11 mouse cellular contexts compared by ENCODE assay signal in the genomic region with DNA sequence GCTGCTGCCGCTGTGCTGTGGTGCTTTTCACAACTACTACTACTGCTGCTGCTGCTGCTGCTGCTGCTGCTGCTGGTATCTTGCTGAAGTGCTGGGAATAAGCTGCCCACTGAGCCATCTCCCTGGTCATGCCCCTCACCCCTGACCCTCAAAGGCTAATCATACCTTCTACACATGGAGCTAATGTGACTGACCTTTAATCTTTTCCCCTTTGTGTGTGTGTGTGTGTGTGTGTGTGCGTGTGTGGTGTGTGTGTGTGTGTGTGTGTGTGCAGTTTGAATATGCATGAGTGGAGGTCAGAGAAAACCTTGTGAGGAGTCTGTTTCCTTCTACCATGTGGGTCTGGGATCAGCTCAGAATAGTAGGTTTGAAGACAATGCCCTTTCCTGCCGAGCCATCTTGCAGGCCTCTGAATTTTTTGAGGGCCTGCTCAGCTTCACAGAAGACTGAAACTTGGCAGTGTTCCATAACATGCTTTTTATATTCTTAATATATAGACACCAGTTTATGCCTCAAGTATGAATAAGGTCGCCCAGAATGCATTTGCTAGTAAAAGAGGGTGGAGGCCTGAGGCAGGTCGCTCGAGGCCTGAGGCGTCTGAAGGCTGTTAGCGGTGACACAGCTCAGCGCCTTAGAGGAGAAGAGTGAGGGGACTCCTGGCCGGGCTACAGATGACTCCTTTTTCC. TPM values are rescaled to one million over a fixed set of nuclear protein-coding genes. Genes with fewer than 3 reads are reported as not detected.
A peak's percentile ranks its signal among the peaks of the same experiment; 100 is the strongest.
DNase-seq lines count a peak whose midpoint lies in the region; ATAC-seq lines count a peak whose summit lies in the region.
"Had no signal": no experiment of that assay in that cellular context is flagged by ENCODE, and none has a peak within 500 bp of the region (broad histone marks: within the 10 kb centered on the region; RNA-seq: fewer than 3 reads in every experiment).

No protein-coding gene starts in this region.

- peak; percentile 62; the same call in 1 of the 2 replicates for ATAC-seq in heart, embryonic 16.5 days (replicated peaks; ENCODE audit: extremely low read depth, insufficient read depth, low FRiP score)
- ATAC-seq: forebrain, embryonic 15.5 days had no signal

- peak overlapping the region; percentile 40 for H3K9ac ChIP-seq in heart, embryonic 16.5 days (ENCODE audit: low read length)
- H3K9ac ChIP-seq: forebrain, embryonic 15.5 days had no signal

- H3K4me3 ChIP-seq in heart, embryonic 16.5 days (ENCODE audit: low read length) = no peak overlapping the region
- no peak overlapping the region for H3K4me3 ChIP-seq in midbrain, embryonic 10.5 days
- H3K4me3 ChIP-seq: forebrain, embryonic 15.5 days had no signal

- 0 out of 2 replicates have a peak overlapping the region, but pooled peaks have one; percentile 30 for H3K4me2 ChIP-seq in heart, embryonic 16.5 days (ENCODE audit: low read depth, low read length)
- H3K4me2 ChIP-seq: forebrain, embryonic 15.5 days had no signal

- 38% methylated on average over 10 of the region's 10 CpGs for WGBS in heart, embryonic 16.5 days
- WGBS in midbrain, embryonic 10.5 days = 80% methylated on average over 10 of the region's 10 CpGs

- no peaks in the 10 kb centered on the region for H3K9me3 ChIP-seq in heart, embryonic 16.5 days (replicated peaks; ENCODE audit: control insufficient read depth, low read length)
- H3K9me3 ChIP-seq in midbrain, embryonic 10.5 days (replicated peaks) = no peaks in the 10 kb centered on the region
- H3K9me3 ChIP-seq: forebrain, embryonic 15.5 days had no signal

- H3K36me3 ChIP-seq in heart, embryonic 16.5 days (ENCODE audit: control insufficient read depth, insufficient read depth) = no peaks in the 10 kb centered on the region
- H3K36me3 ChIP-seq in midbrain, embryonic 10.5 days = no peaks in the 10 kb centered on the region
- H3K36me3 ChIP-seq: forebrain, embryonic 15.5 days had no signal

- DNase-seq in heart, adult 18-20 months = no peak
- DNase-seq in retina, postnatal 1 day = peak; percentile 15
- DNase-seq in retina, embryonic 14.5 days (ENCODE audit: low spot score) = no peak
- peak; percentile 30 for DNase-seq in midbrain, embryonic 10.5 days (ENCODE audit: low spot score)
- no peak for DNase-seq in gastrocnemius, adult 18-20 months (ENCODE audit: low spot score)
- no peak for DNase-seq in B cell, adult 2 months
- DNase-seq in layer of hippocampus, adult 18-20 months (ENCODE audit: low spot score in 2 of 2) = no peak
- DNase-seq: kidney, adult 18-20 months; spleen, adult 18-20 months had no signal

- peaks cover 49% of the 10 kb centered on the region for H3K4me1 ChIP-seq in heart, embryonic 16.5 days (ENCODE audit: control insufficient read depth, insufficient read depth, low read length)
- H3K4me1 ChIP-seq in midbrain, embryonic 10.5 days = peaks cover 29% of the 10 kb centered on the region

- H3K27ac ChIP-seq in heart, embryonic 16.5 days (ENCODE audit: low read length) = peak overlapping the region; percentile 75
- H3K27ac ChIP-seq in midbrain, embryonic 10.5 days (replicated peaks) = 0 out of 2 replicates have a peak overlapping the region, but pooled peaks have one; percentile 0
- H3K27ac ChIP-seq: forebrain, embryonic 15.5 days had no signal

- no peaks in the 10 kb centered on the region for H3K27me3 ChIP-seq in heart, embryonic 16.5 days (ENCODE audit: control insufficient read depth, insufficient read depth, low read length)
- no peaks in the 10 kb centered on the region for H3K27me3 ChIP-seq in midbrain, embryonic 10.5 days (ENCODE audit: low read depth, poor library complexity, severe bottlenecking)
- H3K27me3 ChIP-seq: forebrain, embryonic 15.5 days had no signal

RNA-seq across cellular contexts. Expression of a gene that starts 12.2 kb away (rescaled TPM):
- 8.2 and 8.3 TPM in 2 replicates for polyA plus RNA-seq in heart, embryonic 16.5 days (2015; fragmentation: Nextera tagmentation; extraction: Ambion mirVana)
- 10 to 100 TPM; 29.3 to 32.8 TPM for total RNA-seq in heart, adult 18-20 months (2021)
- polyA plus RNA-seq in midbrain, embryonic 10.5 days (2016; fragmentation: Nextera tagmentation; extraction: Ambion mirVana) = 11.8 and 15.1 TPM in 2 replicates
- 10 to 100 TPM; 24.0 to 27.8 TPM for total RNA-seq in gastrocnemius, adult 18-20 months (2021)
- total RNA-seq in layer of hippocampus, adult 18-20 months (2021) = 10 to 100 TPM; 82.2 to 82.6 TPM

RNA-seq across cellular contexts. Expression of a gene that starts 44.8 kb away (rescaled TPM):
- polyA plus RNA-seq in heart, embryonic 16.5 days (2015; fragmentation: Nextera tagmentation; extraction: Ambion mirVana) = 152 and 167 TPM in 2 replicates
- total RNA-seq in heart, adult 18-20 months (2021) = 10 to 100 TPM; 27.6 to 37.5 TPM
- polyA plus RNA-seq in midbrain, embryonic 10.5 days (2016; fragmentation: Nextera tagmentation; extraction: Ambion mirVana) = 152 and 161 TPM in 2 replicates
- total RNA-seq in gastrocnemius, adult 18-20 months (2021) = 1 to 10 TPM; 1.9 to 2.7 TPM
- 10 to 100 TPM; 31.5 to 32.7 TPM for total RNA-seq in layer of hippocampus, adult 18-20 months (2021)

Comparison
In these comparisons a context has a peak if more than half of its experiments do, and no peak if none do; other contexts are left out.
1. DNase-seq: peak in retina, postnatal 1 day (single experiment) and midbrain, embryonic 10.5 days (single experiment); none in heart, adult 18-20 months (0 of 2), retina, embryonic 14.5 days (single experiment), gastrocnemius, adult 18-20 months (single experiment), B cell, adult 2 months (0 of 2) and layer of hippocampus, adult 18-20 months (0 of 2).
2. RNA of a gene that starts 44.8 kb away (total RNA-seq): 27.6 to 37.5 TPM in heart, adult 18-20 months and 31.5 to 32.7 TPM in layer of hippocampus, adult 18-20 months; 1.9 to 2.7 TPM in gastrocnemius, adult 18-20 months; every median in the first group is over 4 times any median in the second.